Mouse (Mus musculus) telencephalon, adult 2 months (tissue): ENCODE measurements around the gene Pigx.
"Not testable (repeated sequence)": the region's sequence is repeated elsewhere in the genome, so short reads cannot be mapped to it uniquely, and the experiment has no call there.

Experiments used
- DNase-seq: peaks from one replicate; pipeline ENCODE4 v3.0.0-alpha.2; 2011; ENCODE audit warnings: low read depth, low spot score

Pigx gene

DNA sequence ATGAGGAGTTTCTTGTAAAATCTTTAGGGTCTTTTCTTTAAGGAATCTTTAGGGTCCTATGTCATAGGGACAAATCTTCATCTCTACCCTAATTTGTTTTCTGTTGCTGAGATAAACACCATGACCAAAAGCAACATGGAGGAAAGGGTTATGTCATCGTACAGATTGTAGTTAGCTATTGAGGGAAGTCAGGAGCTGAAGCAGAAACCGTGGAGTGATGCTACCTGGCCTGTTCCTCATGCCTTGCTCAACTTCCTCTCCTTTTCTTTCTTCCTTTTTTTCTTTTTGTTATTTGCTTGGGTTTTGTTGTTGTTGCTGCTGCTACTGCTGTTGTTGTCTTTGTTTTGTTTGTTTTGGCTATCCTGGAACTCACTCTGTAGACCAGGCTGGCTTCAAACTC, 9.0 kb upstream of the Pigx start:
- DNase-seq = no peak

DNA sequence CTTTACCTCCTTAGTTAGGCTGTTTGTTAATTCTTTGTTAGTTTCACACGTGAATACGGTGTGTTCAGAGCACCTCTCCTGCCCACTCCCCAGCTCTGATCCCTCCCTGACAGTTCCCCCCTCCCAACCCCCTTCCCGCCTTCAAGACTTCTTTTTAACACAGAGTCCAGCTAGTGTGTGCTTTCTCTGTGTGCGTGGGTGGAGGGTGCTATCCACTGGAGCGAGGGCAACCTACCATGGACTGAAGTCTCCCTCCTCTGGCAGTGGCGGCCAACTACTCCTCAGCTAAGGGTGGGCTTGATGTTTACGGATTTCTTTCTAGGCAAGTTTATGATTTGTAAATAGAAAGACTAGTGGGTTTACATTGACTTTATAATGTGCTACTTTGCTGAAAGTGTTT, 8.6 kb upstream of the Pigx start:
- DNase-seq = no peak

DNA sequence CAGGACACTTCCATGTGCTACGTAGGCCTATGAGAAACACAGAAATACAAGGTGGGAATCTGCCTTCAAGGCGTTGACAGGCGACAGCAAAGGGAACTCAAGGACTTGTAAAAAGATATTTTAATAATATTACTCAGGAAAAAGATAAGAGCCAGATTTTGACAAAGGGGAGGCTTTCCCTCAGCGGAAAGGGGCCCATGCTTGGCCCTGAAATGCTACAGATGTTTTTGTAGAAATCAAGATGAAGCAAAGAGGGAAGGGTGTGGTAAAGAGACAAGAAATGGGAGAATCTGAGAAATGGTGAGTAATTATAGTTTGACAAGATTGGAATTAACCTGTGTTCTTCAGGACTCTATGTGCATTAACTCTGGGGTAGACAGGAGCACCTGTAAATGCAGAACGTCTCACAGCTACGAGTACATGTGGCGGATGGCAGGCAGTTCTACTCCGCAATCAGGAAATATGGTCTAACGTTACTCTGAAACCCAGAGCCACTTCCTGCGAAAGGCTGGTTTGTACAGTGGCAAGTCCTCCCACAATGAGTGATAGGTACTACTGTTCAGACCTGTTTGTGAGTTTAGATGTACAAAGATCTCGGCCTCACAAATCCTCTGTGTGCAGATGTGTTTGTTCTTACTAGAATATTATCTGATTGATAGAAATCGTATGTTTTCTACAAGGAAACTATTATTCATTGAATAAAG, 8.0 kb upstream of the Pigx start:
- no peak for DNase-seq

DNA sequence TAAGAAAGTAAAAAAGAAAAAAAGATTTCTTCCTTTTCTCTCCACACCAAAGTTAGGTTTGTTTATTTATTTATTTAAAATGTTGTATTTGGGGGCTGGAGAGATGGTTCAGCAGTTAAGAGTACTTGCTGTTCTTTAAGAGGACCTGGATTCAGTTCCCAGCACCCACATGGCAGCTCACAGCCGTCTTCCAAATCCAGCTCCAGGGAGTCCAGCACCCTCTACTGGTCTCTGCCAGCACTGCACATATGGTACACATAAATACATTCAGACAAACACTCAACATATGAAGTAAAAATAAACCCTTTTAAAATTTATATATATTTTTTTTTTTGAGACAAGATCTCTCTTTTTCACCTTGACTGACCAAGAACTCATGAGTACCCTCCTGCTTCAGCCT, 6.2 kb upstream of the Pigx start:
- no peak for DNase-seq

DNA sequence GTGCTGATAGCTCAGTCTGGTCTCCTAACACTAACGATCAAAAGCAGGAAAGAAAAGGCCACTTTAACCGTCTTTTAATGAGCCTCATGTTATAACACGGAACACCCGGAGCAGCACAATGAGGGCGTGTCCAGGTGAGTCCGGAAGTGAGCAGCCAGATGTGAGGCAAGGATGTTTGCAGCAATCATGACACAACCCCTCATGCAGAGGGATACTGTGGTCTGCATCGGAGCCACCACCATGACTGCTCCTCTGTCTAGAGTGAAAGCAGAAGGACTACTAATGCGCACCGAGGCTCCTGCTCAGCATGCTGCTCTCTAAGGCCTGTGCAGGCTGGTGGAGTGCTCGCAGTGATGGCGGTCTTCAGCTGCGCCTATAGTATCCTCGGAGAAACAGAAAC, 2.8 kb upstream of the Pigx start:
- DNase-seq = no peak

DNA sequence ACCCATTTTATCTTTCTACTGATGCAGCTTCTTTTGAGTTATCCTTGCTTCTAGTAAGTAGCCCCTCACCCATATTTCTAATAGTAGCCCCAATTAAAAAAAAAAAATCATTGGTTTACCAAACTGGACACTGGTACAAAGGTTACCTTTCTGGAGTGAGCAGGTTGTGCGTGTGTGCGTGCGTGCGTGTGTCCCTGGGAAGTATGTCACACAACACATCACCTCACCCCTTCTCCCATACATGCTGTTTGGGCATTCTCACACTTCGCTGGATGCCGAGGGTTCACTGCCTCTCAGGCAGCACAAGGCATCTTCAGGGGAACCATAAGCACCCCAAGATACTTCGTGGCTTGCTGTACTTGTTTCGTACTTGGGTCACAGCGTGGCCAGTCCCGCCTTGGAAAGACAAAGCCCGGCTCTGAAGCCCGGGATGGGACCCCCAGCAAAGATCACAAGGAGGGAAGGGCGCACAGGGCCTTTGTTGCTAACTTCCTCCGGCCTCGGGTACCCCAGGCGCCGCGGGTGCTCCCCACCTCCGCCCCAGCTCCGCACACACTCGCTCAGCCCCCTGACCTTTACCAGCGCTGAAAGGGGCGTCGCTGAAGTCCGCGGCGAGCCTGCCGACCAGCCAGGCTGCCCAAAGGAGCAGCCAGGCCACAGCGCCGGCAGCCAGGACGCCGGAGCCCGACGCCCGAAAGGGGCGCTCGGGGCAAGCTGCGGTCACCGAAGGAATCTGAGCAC, 473 bp downstream of the Pigx start:
- no peak for DNase-seq

DNA sequence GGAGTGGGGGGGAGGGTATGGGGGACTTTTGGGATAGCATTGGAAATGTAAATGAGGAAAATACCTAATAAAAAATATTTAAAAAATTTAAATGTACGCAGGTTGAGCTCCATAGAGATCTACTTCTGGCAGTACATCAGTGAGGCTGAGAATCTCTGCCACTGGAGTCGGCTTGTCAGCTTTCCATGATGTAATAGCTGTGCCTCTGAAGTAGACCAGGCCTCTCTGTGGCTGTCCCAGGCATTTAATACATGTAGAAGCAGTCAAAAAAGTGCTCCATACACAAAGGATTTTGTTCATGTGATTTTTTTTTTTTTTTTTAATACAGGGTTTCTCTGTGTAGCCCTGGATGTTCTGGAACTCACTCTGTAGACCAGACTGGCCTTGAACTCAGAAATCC, 1.8 kb downstream of the Pigx start:
- DNase-seq = not testable (repeated sequence)

DNA sequence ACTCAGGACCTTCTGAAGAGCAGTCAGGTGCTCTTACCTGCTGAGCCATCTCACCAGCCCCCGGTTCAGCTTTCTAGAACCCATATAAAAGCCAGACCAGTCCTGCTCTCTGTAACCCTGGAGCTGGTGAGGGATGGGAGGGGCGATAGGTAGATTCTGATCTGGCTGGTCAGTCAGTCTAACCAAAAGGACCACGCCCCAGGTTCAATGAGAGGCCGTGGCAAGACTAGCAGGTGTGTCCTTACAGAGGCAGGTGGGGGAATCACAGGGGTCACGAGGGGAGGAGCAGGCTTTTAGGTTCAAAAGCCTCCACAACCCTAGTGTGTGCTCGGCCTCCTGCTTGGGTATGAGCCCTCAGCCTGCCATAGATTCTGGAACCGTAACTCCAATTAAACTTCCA, 8.1 kb downstream of the Pigx start:
- no peak for DNase-seq

DNA sequence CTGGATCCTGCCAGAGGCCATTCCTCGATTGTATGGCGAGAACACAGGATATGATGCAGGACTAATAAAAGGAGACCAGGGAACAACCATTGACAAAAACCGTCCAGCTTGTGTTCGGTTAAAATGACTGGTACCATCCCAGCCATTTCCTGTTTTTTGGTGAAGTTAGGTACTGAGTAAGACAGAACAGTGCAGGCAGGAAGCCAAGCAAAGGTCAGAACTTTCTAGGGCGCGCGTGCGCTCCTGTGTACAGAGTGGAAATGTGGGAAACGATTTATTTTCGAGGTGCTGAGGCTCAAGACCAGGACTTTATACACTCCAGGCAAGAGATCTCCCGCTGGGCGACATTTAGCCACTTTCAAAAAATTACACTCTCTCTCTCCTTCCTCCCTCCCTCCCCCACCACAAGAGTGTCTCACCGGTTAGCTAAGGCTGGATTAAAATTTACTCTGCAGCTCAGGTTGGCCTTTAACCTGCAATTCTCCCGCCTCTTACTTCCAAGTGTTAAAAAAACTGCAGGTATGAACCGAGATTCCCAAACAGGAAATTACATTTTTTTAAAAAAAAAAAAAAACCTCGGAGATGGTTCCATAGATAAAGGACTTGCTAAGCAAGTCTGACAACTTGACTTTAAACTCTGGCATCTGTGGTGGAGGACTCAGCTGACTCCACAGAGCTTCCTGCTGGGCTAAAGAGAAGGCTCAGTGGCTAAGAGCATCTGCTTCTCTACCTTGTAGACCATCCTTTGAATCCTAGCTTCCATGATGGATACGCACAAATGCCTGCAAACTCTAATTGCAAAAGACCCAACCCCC, 11.7 kb downstream of the Pigx start:
- no peak for DNase-seq

DNA sequence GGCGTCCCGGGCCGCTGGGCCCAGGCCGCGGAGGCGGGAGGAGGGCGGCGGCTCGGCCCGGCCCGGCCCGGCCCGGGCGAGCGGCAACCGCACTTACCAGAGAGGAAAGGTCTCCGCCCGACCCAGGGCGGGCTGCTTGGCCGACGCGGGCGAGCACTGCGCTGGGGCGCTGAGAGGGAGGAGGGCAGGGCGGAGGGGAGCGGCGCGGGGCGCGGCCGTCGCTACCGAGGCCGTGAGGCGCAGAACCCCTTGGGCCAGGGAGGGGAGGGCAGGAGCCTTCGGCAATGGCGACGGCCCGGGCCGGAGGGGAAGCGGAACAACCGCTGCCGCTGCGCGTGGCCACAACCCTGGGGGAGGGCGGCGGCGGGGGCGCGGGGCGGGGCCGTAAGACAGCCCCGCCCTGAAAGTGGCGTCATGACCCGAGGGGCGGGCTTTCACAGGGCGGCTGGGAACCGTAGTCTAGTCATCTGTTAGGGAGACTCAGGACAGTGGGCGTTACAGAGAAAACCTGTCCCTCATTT, 20.5 kb downstream of the Pigx start, which contains the start of gene Pak2:
TSS of gene Pak2 (minus strand) at position 352 of the 521 bp plus-strand sequence.
- peak; percentile 60 for DNase-seq

DNA sequence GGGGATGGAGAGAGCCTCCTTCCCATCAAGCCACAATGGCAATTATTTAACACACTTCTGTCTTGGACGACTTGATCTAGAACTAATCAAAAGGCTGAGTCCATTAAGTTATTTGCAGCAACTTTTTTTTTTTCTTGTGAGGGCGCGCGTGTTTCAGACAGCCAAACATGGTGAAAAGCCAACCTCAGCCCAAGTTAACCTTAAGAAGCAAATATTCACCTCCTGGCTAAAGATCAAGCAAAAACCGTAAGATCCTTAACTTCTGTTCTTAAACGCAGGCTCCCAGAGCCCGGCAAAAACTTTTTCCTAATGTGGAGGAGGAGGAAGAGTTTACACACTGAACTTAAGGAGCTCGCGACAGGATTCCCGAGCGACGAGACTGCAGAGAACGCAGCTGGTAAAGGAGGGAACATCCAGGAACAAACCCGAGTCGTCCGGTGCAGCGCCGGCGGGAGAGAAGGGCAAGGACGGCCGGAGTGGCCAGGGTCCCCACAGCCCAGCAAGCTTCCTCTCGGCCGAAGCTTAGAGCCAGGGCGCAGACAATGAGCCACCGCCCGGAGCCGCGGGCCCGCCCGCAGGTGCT, 21.0 kb downstream of the Pigx start:
- no peak for DNase-seq

DNA sequence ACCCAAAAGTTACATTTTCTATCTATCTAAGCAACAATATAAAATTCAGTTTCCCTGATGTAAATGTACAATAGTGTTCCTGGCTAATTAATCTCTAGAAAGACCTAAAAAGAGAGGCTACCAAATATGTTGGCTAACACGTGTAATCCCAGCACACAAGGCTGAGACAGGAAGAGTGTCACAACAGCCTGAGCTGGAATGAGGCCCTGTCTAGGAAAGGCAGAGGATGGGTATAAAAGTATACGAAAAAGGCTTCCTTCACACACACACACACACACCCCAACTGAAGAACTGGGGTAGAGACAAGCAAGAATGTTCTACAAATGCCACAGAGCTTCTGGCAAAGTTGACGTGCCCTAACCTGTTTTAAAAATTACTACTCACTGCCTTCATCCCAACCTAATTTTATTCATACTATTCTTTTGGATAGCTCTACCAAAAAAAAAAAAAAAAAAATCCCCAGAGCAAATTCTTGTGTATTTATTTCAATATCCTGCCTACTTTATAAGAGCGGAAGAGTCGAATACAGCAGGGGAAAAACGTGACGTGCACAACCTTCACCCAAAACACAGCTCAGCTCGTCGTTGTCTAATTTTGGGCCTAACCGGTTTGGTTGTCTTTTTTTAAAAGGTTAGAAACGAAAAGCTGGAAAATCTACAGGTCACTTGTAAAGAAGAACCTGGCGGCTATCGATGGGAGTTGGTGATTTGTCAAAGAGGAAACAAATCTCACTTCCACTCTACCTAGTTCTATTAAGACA, 21.7 kb downstream of the Pigx start:
- DNase-seq = no peak

DNA sequence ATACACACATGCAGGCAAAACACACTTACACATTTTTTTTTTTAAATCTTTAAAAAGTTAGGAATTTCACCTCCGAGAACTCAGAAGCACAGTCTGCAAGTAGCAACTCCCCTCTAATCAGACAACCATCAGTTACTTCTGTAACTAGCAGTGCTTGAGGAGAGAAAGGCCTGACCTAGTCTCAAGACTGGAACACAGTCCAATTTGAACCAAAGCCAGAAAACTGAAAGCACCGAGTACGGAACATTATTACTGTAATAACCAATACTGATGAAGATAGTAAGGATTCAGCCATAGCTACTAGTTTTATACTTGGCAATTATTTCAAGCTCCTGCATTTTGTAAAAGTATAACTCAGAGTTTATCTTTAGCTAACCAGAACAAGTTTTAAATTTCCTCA, 23.1 kb downstream of the Pigx start:
- DNase-seq = no peak

DNA sequence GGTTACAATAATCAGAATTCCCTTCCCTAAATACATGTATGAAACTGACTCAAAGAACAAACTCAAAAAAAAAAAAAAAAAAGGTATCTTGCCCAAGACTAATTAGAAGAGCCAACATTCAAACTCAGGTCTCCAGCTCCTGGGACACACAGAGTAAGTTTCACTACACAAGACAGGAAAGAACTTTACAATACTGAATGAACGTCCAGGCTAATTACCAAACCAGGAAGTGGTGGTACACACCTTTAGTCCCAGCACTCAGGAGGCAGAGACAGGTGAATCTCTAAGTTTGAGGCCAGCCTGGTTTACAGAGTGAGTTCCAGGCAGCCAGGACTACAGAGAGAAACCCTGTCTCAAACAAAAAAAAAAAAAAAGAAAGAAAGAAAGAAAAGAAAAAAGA, 23.8 kb downstream of the Pigx start:
- DNase-seq = no peak

DNA sequence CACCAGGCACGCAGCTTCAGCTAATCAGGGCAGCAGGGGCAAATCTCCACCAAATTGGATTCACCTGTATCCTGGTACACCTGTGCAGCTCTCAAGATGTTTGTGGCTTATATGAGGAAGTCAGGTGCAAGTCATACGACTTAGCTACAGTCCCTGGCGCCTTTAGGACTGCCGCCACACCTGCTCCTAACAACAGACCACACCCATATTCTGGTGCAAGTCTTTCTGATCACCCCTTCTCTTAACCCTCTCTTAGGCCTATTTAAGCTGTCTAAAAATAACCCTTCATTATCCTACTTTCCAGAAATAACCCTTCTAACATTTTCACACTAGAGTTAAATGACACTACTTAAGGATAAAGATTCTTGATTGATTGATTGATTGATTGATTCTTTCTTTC, 29.5 kb downstream of the Pigx start:
- DNase-seq = not testable (repeated sequence)

DNA sequence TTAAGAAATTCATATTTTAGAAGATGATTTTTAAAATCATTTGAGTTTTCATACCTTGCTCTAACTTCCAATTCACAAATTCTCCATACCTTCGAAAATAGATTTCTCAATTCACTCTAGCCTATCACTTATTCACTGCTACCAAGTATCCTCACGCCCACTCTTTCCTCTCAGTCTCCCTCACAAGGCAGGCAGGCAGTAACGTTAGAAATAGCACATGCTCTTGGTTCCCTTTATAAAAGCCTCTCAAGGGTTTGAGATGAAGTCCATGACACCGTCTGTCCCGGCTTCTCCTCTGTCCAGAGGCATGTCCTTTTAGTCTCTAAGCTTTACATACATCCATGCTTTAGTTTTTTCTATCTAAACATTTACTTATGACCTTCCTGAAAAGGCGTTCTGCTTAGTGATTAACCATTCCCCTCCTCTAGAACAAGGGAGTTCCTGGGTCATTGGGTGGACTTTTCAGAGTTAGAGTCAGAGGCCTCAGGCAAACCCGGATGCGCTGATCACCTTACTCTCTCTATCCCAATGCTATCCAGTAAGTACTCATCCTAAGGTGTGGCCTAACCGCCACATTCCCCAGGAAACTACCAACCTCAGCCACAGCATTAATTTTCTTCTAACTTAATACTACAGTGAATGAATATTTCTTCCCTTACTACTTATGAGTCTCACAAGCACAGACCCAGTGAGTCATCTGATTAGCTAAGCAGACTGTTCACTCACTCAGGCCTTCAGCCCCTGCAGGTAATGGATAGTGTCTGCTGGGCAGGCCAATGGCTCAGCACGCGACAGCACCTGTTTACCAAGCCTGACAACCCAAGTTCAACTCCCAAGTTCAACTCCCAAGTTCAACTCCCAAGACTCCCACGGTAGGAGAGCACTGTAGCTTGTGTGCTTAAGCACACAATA, 30.9 kb downstream of the Pigx start:
- DNase-seq = no peak

DNA sequence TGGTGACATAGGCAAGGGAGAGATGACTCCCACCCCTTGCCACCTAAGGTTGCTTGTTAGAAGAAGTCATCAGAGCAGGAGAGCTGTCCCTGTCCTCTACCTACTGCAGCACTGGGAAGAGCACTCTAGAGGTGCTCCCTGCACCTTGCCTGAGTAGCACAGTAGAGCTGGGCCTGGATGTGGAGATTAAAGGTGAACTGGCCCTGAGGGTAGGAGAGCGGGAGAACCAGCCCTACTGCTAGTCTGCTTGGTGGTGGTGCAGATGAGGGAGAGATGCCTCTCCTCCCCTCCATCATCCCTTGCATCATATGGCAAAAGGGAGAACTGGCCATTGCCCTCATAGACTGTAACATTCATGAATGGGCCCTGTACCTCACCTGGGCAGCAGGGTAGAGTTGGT, 32.6 kb downstream of the Pigx start:
- no peak for DNase-seq

DNA sequence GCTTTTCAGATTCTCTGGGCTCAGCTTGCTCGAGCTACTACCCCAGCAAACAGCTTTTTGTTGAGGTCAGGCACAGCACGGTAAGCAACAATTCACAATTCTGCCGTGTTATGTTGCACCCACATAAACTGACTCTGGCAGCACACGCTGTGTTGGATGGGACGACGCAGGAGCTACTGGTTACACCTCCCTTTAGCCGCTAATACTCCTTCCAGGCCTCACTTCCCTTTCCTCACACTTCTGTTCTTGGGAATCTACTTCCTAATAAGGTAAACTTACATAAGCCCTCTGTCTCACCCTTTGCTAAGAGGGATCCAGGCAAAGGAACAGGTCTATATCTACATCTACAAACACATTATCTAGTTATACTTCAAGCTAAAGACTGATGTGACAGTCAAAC, 35.6 kb downstream of the Pigx start:
- no peak for DNase-seq

DNA sequence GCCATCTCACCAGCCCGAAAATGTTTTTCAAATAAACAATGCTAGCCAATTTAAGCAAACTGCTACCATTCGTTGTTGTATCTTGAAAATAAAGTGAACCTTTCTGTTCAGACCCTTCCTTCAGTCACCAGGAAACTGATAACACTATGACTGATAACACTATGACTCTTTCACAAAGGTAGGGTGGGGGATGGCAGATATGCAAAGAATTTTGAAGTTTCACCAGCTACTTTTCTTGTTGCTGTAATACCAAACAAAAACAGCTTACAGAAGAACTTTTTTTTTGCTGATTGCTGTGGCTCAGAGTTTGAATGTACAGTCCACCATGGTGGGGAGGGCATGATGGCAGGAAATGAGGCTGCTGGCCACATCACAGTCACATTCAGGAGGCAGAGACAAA, 37.3 kb downstream of the Pigx start:
- no peak for DNase-seq
